Comparison of ENCODE assay signal across 15 mouse cellular contexts in the genomic region with DNA sequence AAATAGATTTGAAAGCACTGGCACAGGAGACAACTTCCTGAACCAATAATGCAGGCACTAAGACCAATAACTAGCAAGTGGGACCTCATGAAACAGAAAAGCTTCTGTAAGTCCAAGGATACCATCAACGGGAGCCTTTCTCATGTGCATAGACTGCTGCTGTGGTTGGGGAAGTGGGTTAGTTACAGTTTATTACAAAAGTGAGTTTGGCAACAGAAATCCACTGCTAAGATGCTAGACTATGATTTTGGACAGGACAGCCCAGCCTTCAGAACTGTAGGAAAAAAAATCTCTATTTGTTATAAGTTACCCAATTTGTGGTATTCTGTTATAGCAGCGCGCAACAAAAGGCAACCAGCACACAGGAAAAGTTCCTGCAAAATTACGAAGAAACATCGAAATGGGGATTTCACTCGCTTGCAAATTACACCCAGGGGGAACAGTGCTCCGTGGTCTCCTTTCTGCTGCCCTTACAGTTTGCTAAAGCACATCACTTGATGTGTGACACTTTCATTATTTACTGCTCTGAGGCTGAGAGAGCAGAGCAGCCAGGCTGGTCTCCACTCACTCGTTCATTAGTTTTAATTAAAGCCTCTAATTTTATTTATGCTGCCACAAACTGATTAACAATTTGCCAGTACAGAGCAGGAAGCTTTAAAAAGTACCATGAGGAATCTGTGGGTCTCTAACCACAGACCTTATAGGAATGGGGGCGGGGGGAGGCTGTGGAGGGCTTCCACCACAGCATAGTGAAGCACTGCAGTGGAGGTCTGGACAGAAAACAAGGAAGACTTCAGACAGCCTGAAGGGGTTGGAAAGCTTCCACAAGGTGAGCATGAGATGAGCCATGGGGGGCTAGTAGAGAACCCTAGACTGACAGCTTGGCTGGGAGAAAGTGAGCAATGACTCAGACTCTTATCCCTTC. TPM values are rescaled to one million over a fixed set of nuclear protein-coding genes. Genes with fewer than 3 reads are reported as not detected.
"Had no signal": no experiment of that assay in that cellular context is flagged by ENCODE, and none has a peak within 500 bp of the region (broad histone marks: within the 10 kb centered on the region; RNA-seq: fewer than 3 reads in every experiment).

No protein-coding gene starts in this region.

- DNase-seq: kidney, postnatal 36 days; layer of hippocampus, adult 9-11 months; layer of hippocampus, postnatal 36 days; lung, postnatal 14 days; right cerebral cortex, postnatal 14 days; thymus, postnatal 14 days had no signal

- H3K4me1 ChIP-seq: limb, embryonic 15.5 days; midbrain, embryonic 13.5 days had no signal

- H3K4me2 ChIP-seq: limb, embryonic 15.5 days; liver, embryonic 12.5 days; lung, embryonic 14.5 days; midbrain, embryonic 13.5 days had no signal

- H3K9me3 ChIP-seq: limb, embryonic 15.5 days; liver, embryonic 12.5 days; midbrain, embryonic 13.5 days had no signal

- H3K27ac ChIP-seq: limb, embryonic 15.5 days; liver, embryonic 12.5 days; macrophage; midbrain, embryonic 13.5 days; stomach, postnatal 0 days had no signal

- H3K36me3 ChIP-seq: limb, embryonic 15.5 days; liver, embryonic 12.5 days; midbrain, embryonic 13.5 days had no signal

- H3K4me3 ChIP-seq: limb, embryonic 15.5 days; liver, embryonic 12.5 days; midbrain, embryonic 13.5 days had no signal

- H3K27me3 ChIP-seq: limb, embryonic 15.5 days; midbrain, embryonic 13.5 days had no signal

- ATAC-seq: liver, embryonic 12.5 days; midbrain, embryonic 13.5 days had no signal

- H3K9ac ChIP-seq: limb, embryonic 15.5 days; liver, embryonic 12.5 days; lung, embryonic 14.5 days; midbrain, embryonic 13.5 days had no signal

RNA-seq across cellular contexts. Expression of a gene that starts 37.2 kb away (rescaled TPM):
- total RNA-seq: layer of hippocampus, adult 18-20 months; layer of hippocampus, postnatal 36 days had no signal
- polyA plus RNA-seq: limb, embryonic 11.5 days; limb, embryonic 15.5 days; liver, embryonic 12.5 days; liver, embryonic 16.5 days; lung, embryonic 14.5 days; macrophage had no signal

RNA-seq across cellular contexts. Expression of a gene that starts 38.4 kb away (rescaled TPM):
- total RNA-seq: layer of hippocampus, adult 18-20 months; layer of hippocampus, postnatal 36 days had no signal
- polyA plus RNA-seq: macrophage had no signal
